Mouse (Mus musculus) stomach, postnatal 0 days (tissue): ENCODE data around the gene Patz1. TPM values are rescaled to one million over a fixed set of nuclear protein-coding genes. Genes with fewer than 3 reads are reported as not detected.

Experiments used
- ATAC-seq: fragments of 200-750 bp; cut with Nextera tagmentation; 2 replicates; pipeline ENCODE4 v1.8.0; 2017; ENCODE audit not compliant: low FRiP score, low TSS enrichment
- DNase-seq: peaks from one replicate; pipeline ENCODE4 v3.0.0-alpha.2; 2016; ENCODE audit warnings: low spot score
- H3K27ac ChIP-seq: fragments of 300-500 bp; sonication (generic); replicated peaks from 2 replicates; pipeline ENCODE4 v1.5.1; 2014; ENCODE audit warnings: mild to moderate bottlenecking, control low read depth
- H3K27me3 ChIP-seq: fragments of 300-500 bp; sonication (generic); 2 replicates; pipeline ENCODE4 v1.6.1; 2014; ENCODE audit warnings: low read length; ENCODE audit not compliant: control insufficient read depth, insufficient read depth
- H3K36me3 ChIP-seq: fragments of 300-500 bp; sonication (generic); 2 replicates; pipeline ENCODE4 v1.6.1; 2014; ENCODE audit warnings: low read length, mixed read lengths; ENCODE audit not compliant: control insufficient read depth, insufficient read depth
- H3K4me1 ChIP-seq: fragments of 300-500 bp; sonication (generic); replicated peaks from 2 replicates; pipeline ENCODE4 v1.6.1; 2014; ENCODE audit warnings: antibody characterized with exemption; ENCODE audit not compliant: control insufficient read depth, insufficient read depth
- H3K4me2 ChIP-seq: fragments of 300-500 bp; sonication (generic); replicated peaks from 2 replicates; pipeline ENCODE4 v1.6.1; 2014; ENCODE audit warnings: low read depth, mild to moderate bottlenecking, control low read depth, moderate library complexity
- H3K4me3 ChIP-seq: fragments of 300-500 bp; sonication (generic); 2 replicates; pipeline ENCODE4 v1.5.1; 2014; ENCODE audit warnings: low read depth, low read length, control low read depth
- H3K9ac ChIP-seq: fragments of 300-500 bp; sonication (generic); 2 replicates; pipeline ENCODE4 v1.6.1; 2014; ENCODE audit warnings: mild to moderate bottlenecking, low read length, control low read depth, mixed read lengths
- H3K9me3 ChIP-seq: fragments of 300-500 bp; sonication (generic); 2 replicates; pipeline ENCODE4 v1.6.1; 2016; ENCODE audit warnings: low read length; ENCODE audit not compliant: control insufficient read depth
- CTCF ChIP-seq: IDR thresholded peaks from 2 replicates; pipeline ENCODE4 v1.5.1; 2016; ENCODE audit warnings: antibody characterized with exemption, low read depth, mild to moderate bottlenecking, moderate library complexity
- EP300 ChIP-seq: optimal IDR thresholded peaks from 2 replicates; pipeline ENCODE3; 2016; ENCODE audit warnings: antibody characterized with exemption
- WGBS: fragments of 180-500 bp; shearing (Covaris S2); extraction: QIAGEN DNeasy Blood & Tissue Kit; methylation state at CpG from one replicate; pipeline ENCODE4 v1.1.7; 2014; 5-methylcytosine and 5-hydroxymethylcytosine counted together
- polyA plus RNA-seq: library from polyadenylated mRNA; unstranded; fragments of >200 nt; fragmentation: Nextera tagmentation; extraction: Ambion mirVana; gene quantifications from 2 replicates; pipeline ENCODE4 v1.2.1, GENCODE M21; 2015

Patz1 gene
- polyA plus RNA-seq, 1 experiment from 2014 or later = 12.2 TPM

- TF ChIP-seq CTCF (peak; percentile 94), EP300 (no peak)
- Histone ChIP-seq H3K4me2 (no peak overlapping the region), H3K9ac (0 out of 2 replicates have a peak overlapping the region, but pooled peaks have one; percentile 14), H3K27ac (peak overlapping the region; percentile 49; the same call in 1 of the 2 replicates), H3K27me3 (no peaks in the 10 kb centered on the region), H3K4me3 (no peak overlapping the region), H3K36me3 (peaks cover 14% of the 10 kb centered on the region; the same call in 1 of the 2 replicates), H3K4me1 (no peaks in the 10 kb centered on the region; the same call in 1 of the 2 replicates), H3K9me3 (no peaks in the 10 kb centered on the region)
- DNase-seq (peak; percentile 90), ATAC-seq (peak; percentile 73)
- WGBS = 68% methylated on average over 12 of the region's 12 CpGs
These were observed 58.6 kb downstream of the Patz1 start for GRCm38 (mm10) chr11:3347091-3347834.

- H3K27me3 ChIP-seq = no peaks in the 10 kb centered on the region
- TF ChIP-seq CTCF (no peak), EP300 (no peak)
- no peaks in the 10 kb centered on the region for H3K9me3 ChIP-seq
- peak overlapping the region; percentile 49; the same call in 1 of the 2 replicates for H3K27ac ChIP-seq
- H3K4me2 ChIP-seq = no peak overlapping the region
- H3K4me1 ChIP-seq = no peaks in the 10 kb centered on the region; the same call in 1 of the 2 replicates
- ATAC-seq = no peak
- H3K9ac ChIP-seq = no peak overlapping the region
- no peak overlapping the region for H3K4me3 ChIP-seq
- H3K36me3 ChIP-seq = peaks cover 14% of the 10 kb centered on the region
- no peak for DNase-seq
These were observed 59.1 kb downstream of the Patz1 start for GRCm38 (mm10) chr11:3347835-3348195.

GRCm38 (mm10) chr11:3348576-3349342 lies 60.1 kb downstream of the Patz1 start:
- 33% methylated on average over 6 of the region's 6 CpGs for WGBS
- Histone ChIP-seq H3K27ac (peak overlapping the region; percentile 45; the same call in 1 of the 2 replicates), H3K9me3 (no peaks in the 10 kb centered on the region), H3K4me2 (no peak overlapping the region), H3K4me1 (no peaks in the 10 kb centered on the region; the same call in 1 of the 2 replicates), H3K36me3 (peaks cover 12% of the 10 kb centered on the region), H3K9ac (no peak overlapping the region), H3K4me3 (no peak overlapping the region), H3K27me3 (no peaks in the 10 kb centered on the region)
- DNase-seq = no peak
- ATAC-seq = peak; percentile 30
- TF ChIP-seq CTCF (no peak), EP300 (no peak)

- H3K27me3 ChIP-seq = no peaks in the 10 kb centered on the region
- ATAC-seq = no peak
- peaks cover 15% of the 10 kb centered on the region for H3K36me3 ChIP-seq
- 75% methylated on average over 4 of the region's 4 CpGs for WGBS
- TF ChIP-seq EP300 (no peak), CTCF (no peak)
- H3K4me3 ChIP-seq = no peak overlapping the region
- no peak overlapping the region for H3K4me2 ChIP-seq
- H3K9ac ChIP-seq = no peak overlapping the region
- H3K4me1 ChIP-seq = no peaks in the 10 kb centered on the region; the same call in 1 of the 2 replicates
- H3K9me3 ChIP-seq = no peaks in the 10 kb centered on the region
- H3K27ac ChIP-seq = no peak overlapping the region
- DNase-seq = no peak
These were observed 60.6 kb downstream of the Patz1 start for GRCm38 (mm10) chr11:3349343-3349695.

GRCm38 (mm10) chr11:3352131-3352530 lies 63.5 kb downstream of the Patz1 start:
- no peaks in the 10 kb centered on the region; the same call in 1 of the 2 replicates for H3K4me1 ChIP-seq
- H3K4me2 ChIP-seq = no peak overlapping the region
- DNase-seq (no peak), ATAC-seq (no peak)
- H3K9ac ChIP-seq = no peak overlapping the region
- no peak for TF ChIP-seq CTCF
- TF ChIP-seq EP300 = no peak
- no peak overlapping the region for H3K4me3 ChIP-seq
- H3K36me3 ChIP-seq = peaks cover 25% of the 10 kb centered on the region
- H3K27ac ChIP-seq = no peak overlapping the region
- WGBS = 94% methylated on average over 9 of the region's 9 CpGs
- no peaks in the 10 kb centered on the region for H3K9me3 ChIP-seq
- H3K27me3 ChIP-seq = no peaks in the 10 kb centered on the region
